Mouse (Mus musculus): ENCODE data around the gene Hs3st3b1. TPM values are rescaled to one million over a fixed set of nuclear protein-coding genes. Genes with fewer than 3 reads are reported as not detected.

The Hs3st3b1 gene
- polyA plus RNA-seq, 1 experiment = 9.6 TPM

GRCm38 (mm10) chr11:63918321-63919105 is 3.6 kb downstream of the Hs3st3b1 start:
- H3K27me3 ChIP-seq (ENCODE audit: control insufficient read depth, insufficient read depth, low read length) = peaks cover 14% of the 10 kb centered on the region
- no peaks in the 10 kb centered on the region for H3K36me3 ChIP-seq (ENCODE audit: control insufficient read depth, insufficient read depth, low read length)
- WGBS = 67% methylated on average over 17 of the region's 17 CpGs
- TF ChIP-seq POLR2A (IDR thresholded peaks at IDR 0.05; ENCODE audit: low read depth, low read length) (no peak), CTCF (IDR thresholded peaks at IDR 0.05; ENCODE audit: extremely low read depth, insufficient read depth, insufficient read length, insufficient replicate concordance) (no peak)
- H3K4me3 ChIP-seq (ENCODE audit: extremely low read depth, insufficient read depth, insufficient read length) = no peak overlapping the region
- no peak overlapping the region for H3K27ac ChIP-seq (ENCODE audit: insufficient read depth, low read length)
- DNase-seq (ENCODE audit: low read depth in 1 of 2, low spot score in 2 of 2) = no peak
- peaks cover 9% of the 10 kb centered on the region for H3K4me1 ChIP-seq (ENCODE audit: control insufficient read depth, insufficient read depth, insufficient read length)

GRCm38 (mm10) chr11:63917561-63917960 is 4.5 kb downstream of the Hs3st3b1 start:
- TF ChIP-seq POLR2A (IDR thresholded peaks at IDR 0.05; ENCODE audit: low read depth, low read length) (no peak), CTCF (IDR thresholded peaks at IDR 0.05; ENCODE audit: extremely low read depth, insufficient read depth, insufficient read length, insufficient replicate concordance) (no peak)
- Histone ChIP-seq H3K27ac (ENCODE audit: insufficient read depth, low read length) (no peak overlapping the region), H3K36me3 (ENCODE audit: control insufficient read depth, insufficient read depth, low read length) (no peaks in the 10 kb centered on the region), H3K4me3 (ENCODE audit: extremely low read depth, insufficient read depth, insufficient read length) (no peak overlapping the region), H3K4me1 (ENCODE audit: control insufficient read depth, insufficient read depth, insufficient read length) (peaks cover 9% of the 10 kb centered on the region), H3K27me3 (ENCODE audit: control insufficient read depth, insufficient read depth, low read length) (peaks cover 12% of the 10 kb centered on the region)
- WGBS = 41% methylated on average over 6 of the region's 6 CpGs
- no peak for DNase-seq (ENCODE audit: low read depth in 1 of 2, low spot score in 2 of 2)

GRCm38 (mm10) chr11:63914388-63914787 is 7.7 kb downstream of the Hs3st3b1 start:
- no peak overlapping the region for H3K27ac ChIP-seq (ENCODE audit: insufficient read depth, low read length)
- no peaks in the 10 kb centered on the region for H3K36me3 ChIP-seq (ENCODE audit: control insufficient read depth, insufficient read depth, low read length)
- DNase-seq (ENCODE audit: low read depth in 1 of 2, low spot score in 2 of 2) = peak in 1 of 2 experiments; percentile 75
- peaks cover 5% of the 10 kb centered on the region for H3K27me3 ChIP-seq (ENCODE audit: control insufficient read depth, insufficient read depth, low read length)
- 3% methylated on average over 20 of the region's 20 CpGs for WGBS
- peak overlapping the region; percentile 21; the same call in 1 of the 2 replicates for H3K4me3 ChIP-seq (ENCODE audit: extremely low read depth, insufficient read depth, insufficient read length)
- H3K4me1 ChIP-seq (ENCODE audit: control insufficient read depth, insufficient read depth, insufficient read length) = peaks cover 2% of the 10 kb centered on the region; the same call in 1 of the 2 replicates
- TF ChIP-seq POLR2A (IDR thresholded peaks at IDR 0.05; ENCODE audit: low read depth, low read length) (no peak), CTCF (IDR thresholded peaks at IDR 0.05; ENCODE audit: extremely low read depth, insufficient read depth, insufficient read length, insufficient replicate concordance) (no peak)

GRCm38 (mm10) chr11:63913936-63914335 is 8.2 kb downstream of the Hs3st3b1 start:
- Histone ChIP-seq H3K36me3 (ENCODE audit: control insufficient read depth, insufficient read depth, low read length) (no peaks in the 10 kb centered on the region), H3K27me3 (ENCODE audit: control insufficient read depth, insufficient read depth, low read length) (0 out of 2 replicates have a peak, but pooled peaks cover 1% of the 10 kb centered on the region), H3K4me3 (ENCODE audit: extremely low read depth, insufficient read depth, insufficient read length) (peak overlapping the region; percentile 17; the same call in 1 of the 2 replicates), H3K27ac (ENCODE audit: insufficient read depth, low read length) (no peak overlapping the region), H3K4me1 (ENCODE audit: control insufficient read depth, insufficient read depth, insufficient read length) (peaks cover 2% of the 10 kb centered on the region; the same call in 1 of the 2 replicates)
- DNase-seq (ENCODE audit: low read depth in 1 of 2, low spot score in 2 of 2) = no peak
- WGBS = 31% methylated on average over 4 of the region's 4 CpGs
- no peak for TF ChIP-seq POLR2A (IDR thresholded peaks at IDR 0.05; ENCODE audit: low read depth, low read length)
- TF ChIP-seq CTCF (IDR thresholded peaks at IDR 0.05; ENCODE audit: extremely low read depth, insufficient read depth, insufficient read length, insufficient replicate concordance) = no peak

GRCm38 (mm10) chr11:63911001-63911400 is 11.1 kb downstream of the Hs3st3b1 start:
- no peak overlapping the region for H3K27ac ChIP-seq (ENCODE audit: insufficient read depth, low read length)
- no peaks in the 10 kb centered on the region for H3K27me3 ChIP-seq (ENCODE audit: control insufficient read depth, insufficient read depth, low read length)
- H3K4me1 ChIP-seq (ENCODE audit: control insufficient read depth, insufficient read depth, insufficient read length) = peaks cover 23% of the 10 kb centered on the region; the same call in 1 of the 2 replicates
- 75% methylated on average over 5 of the region's 5 CpGs for WGBS
- no peaks in the 10 kb centered on the region for H3K36me3 ChIP-seq (ENCODE audit: control insufficient read depth, insufficient read depth, low read length)
- no peak for TF ChIP-seq POLR2A (IDR thresholded peaks at IDR 0.05; ENCODE audit: low read depth, low read length)
- TF ChIP-seq CTCF (IDR thresholded peaks at IDR 0.05; ENCODE audit: extremely low read depth, insufficient read depth, insufficient read length, insufficient replicate concordance) = no peak
- DNase-seq (ENCODE audit: low read depth in 1 of 2, low spot score in 2 of 2) = no peak
- H3K4me3 ChIP-seq (ENCODE audit: extremely low read depth, insufficient read depth, insufficient read length) = no peak overlapping the region

GRCm38 (mm10) chr11:63909961-63910360 is 12.1 kb downstream of the Hs3st3b1 start:
- TF ChIP-seq CTCF (IDR thresholded peaks at IDR 0.05; ENCODE audit: extremely low read depth, insufficient read depth, insufficient read length, insufficient replicate concordance) (no peak), POLR2A (IDR thresholded peaks at IDR 0.05; ENCODE audit: low read depth, low read length) (no peak)
- H3K4me1 ChIP-seq (ENCODE audit: control insufficient read depth, insufficient read depth, insufficient read length) = peaks cover 24% of the 10 kb centered on the region; the same call in 1 of the 2 replicates
- no peaks in the 10 kb centered on the region for H3K36me3 ChIP-seq (ENCODE audit: control insufficient read depth, insufficient read depth, low read length)
- no peaks in the 10 kb centered on the region for H3K27me3 ChIP-seq (ENCODE audit: control insufficient read depth, insufficient read depth, low read length)
- no peak overlapping the region for H3K27ac ChIP-seq (ENCODE audit: insufficient read depth, low read length)
- DNase-seq (ENCODE audit: low read depth in 1 of 2, low spot score in 2 of 2) = no peak
- 93% methylated on average over 4 of the region's 4 CpGs for WGBS
- H3K4me3 ChIP-seq (ENCODE audit: extremely low read depth, insufficient read depth, insufficient read length) = no peak overlapping the region

GRCm38 (mm10) chr11:63908500-63908899 is 13.6 kb downstream of the Hs3st3b1 start:
- H3K4me3 ChIP-seq (ENCODE audit: extremely low read depth, insufficient read depth, insufficient read length) = no peak overlapping the region
- no peaks in the 10 kb centered on the region for H3K36me3 ChIP-seq (ENCODE audit: control insufficient read depth, insufficient read depth, low read length)
- H3K27ac ChIP-seq (ENCODE audit: insufficient read depth, low read length) = no peak overlapping the region; the same call in 1 of the 2 replicates
- 24% methylated on average over 4 of the region's 4 CpGs for whole genome bisulfite sequencing
- no peaks in the 10 kb centered on the region for H3K27me3 ChIP-seq (ENCODE audit: control insufficient read depth, insufficient read depth, low read length)
- TF ChIP-seq POLR2A (IDR thresholded peaks at IDR 0.05; ENCODE audit: low read depth, low read length) (no peak), CTCF (IDR thresholded peaks at IDR 0.05; ENCODE audit: extremely low read depth, insufficient read depth, insufficient read length, insufficient replicate concordance) (no peak)
- DNase-seq (ENCODE audit: low read depth in 1 of 2, low spot score in 2 of 2) = peak in 1 of 2 experiments; percentile 49
- H3K4me1 ChIP-seq (ENCODE audit: control insufficient read depth, insufficient read depth, insufficient read length) = peaks cover 24% of the 10 kb centered on the region; the same call in 1 of the 2 replicates

All from spleen, adult 2 months (tissue).